Mouse (Mus musculus) thymus, adult 2 months (tissue): ENCODE results near the gene Lta. TPM values are rescaled to one million over a fixed set of nuclear protein-coding genes. Genes with fewer than 3 reads are reported as not detected.
A peak's percentile ranks its signal among the peaks of the same experiment; 100 is the strongest.

Experiments used
- DNase-seq: peaks from one replicate; pipeline ENCODE4 v3.0.0; 2021
- H3K27ac ChIP-seq: fragments of 200-500 bp; 2 replicates; pipeline ENCODE4 v1.5.1; 2012; ENCODE audit warnings: low read length, control low read depth; ENCODE audit not compliant: control insufficient read depth, insufficient read depth
- H3K27me3 ChIP-seq: fragments of 200-500 bp; 2 replicates; pipeline ENCODE4 v1.6.1; 2012; ENCODE audit warnings: mild to moderate bottlenecking, low read length, moderate library complexity, mixed read lengths; ENCODE audit not compliant: control insufficient read depth, insufficient read depth
- H3K36me3 ChIP-seq: fragments of 200-500 bp; 2 replicates; pipeline ENCODE4 v1.6.1; 2012; ENCODE audit warnings: mild to moderate bottlenecking, low read length, moderate library complexity; ENCODE audit not compliant: control insufficient read depth, insufficient read depth
- H3K4me1 ChIP-seq: fragments of 200-500 bp; replicated peaks from 2 replicates; pipeline ENCODE4 v1.6.1; 2012; ENCODE audit warnings: low read length; ENCODE audit not compliant: control insufficient read depth, insufficient read depth
- H3K4me3 ChIP-seq: fragments of 200-500 bp; 2 replicates; pipeline ENCODE4 v1.5.1; 2012; ENCODE audit warnings: mild to moderate bottlenecking, low read length, control low read depth, moderate library complexity; ENCODE audit not compliant: control insufficient read depth, insufficient read depth
- CTCF ChIP-seq: fragments of 200-500 bp; IDR thresholded peaks from 2 replicates; pipeline ENCODE4 v1.5.1; 2012; ENCODE audit warnings: mild to moderate bottlenecking, control low read depth, low read length, moderate library complexity, borderline replicate concordance; ENCODE audit not compliant: control insufficient read depth, poor library complexity, insufficient read depth; ENCODE audit errors: extremely low read depth
- POLR2A ChIP-seq: fragments of 200-500 bp; IDR thresholded peaks from 2 replicates; pipeline ENCODE4 v1.6.1; 2012; ENCODE audit warnings: mild to moderate bottlenecking, low read length, control low read depth, moderate library complexity; ENCODE audit not compliant: control insufficient read depth, poor library complexity, insufficient read depth; ENCODE audit errors: extremely low read depth
- WGBS: fragments of 180-500 bp; shearing (Covaris S2); methylation state at CpG from one replicate; pipeline ENCODE4 v1.1.7; 2018; 5-methylcytosine and 5-hydroxymethylcytosine counted together
- polyA plus RNA-seq: library from polyadenylated mRNA; depleted of rRNA; stranded (reverse); fragments of >200 nt; gene quantifications from 2 replicates; pipeline ENCODE4 v1.2.3, GENCODE M21; 2012

Gene Lta
- polyA plus RNA-seq, 1 experiment = 14.4 TPM

GRCm38 (mm10) chr17:35175382-35175781, 29.8 kb downstream of the Lta start:
- WGBS = 72% methylated on average over 6 of the region's 6 CpGs
- Histone ChIP-seq H3K36me3 (no peaks in the 10 kb centered on the region), H3K27me3 (no peaks in the 10 kb centered on the region), H3K27ac (no peak overlapping the region), H3K4me1 (peaks cover 32% of the 10 kb centered on the region), H3K4me3 (no peak overlapping the region)
- DNase-seq = no peak
- TF ChIP-seq CTCF = no peak
- TF ChIP-seq POLR2A = no peak

GRCm38 (mm10) chr17:35174201-35174977, 30.8 kb downstream of the Lta start:
- peaks cover 27% of the 10 kb centered on the region for H3K4me1 ChIP-seq
- no peaks in the 10 kb centered on the region for H3K36me3 ChIP-seq
- no peak overlapping the region; the same call in 1 of the 2 replicates for H3K27ac ChIP-seq
- TF ChIP-seq CTCF (no peak), POLR2A (no peak)
- 70% methylated on average over 8 of the region's 8 CpGs for WGBS
- H3K4me3 ChIP-seq = no peak overlapping the region
- DNase-seq = no peak
- no peaks in the 10 kb centered on the region for H3K27me3 ChIP-seq

GRCm38 (mm10) chr17:35173329-35173728, 31.8 kb downstream of the Lta start:
- no peak overlapping the region for H3K4me3 ChIP-seq
- no peaks in the 10 kb centered on the region for H3K36me3 ChIP-seq
- peaks cover 28% of the 10 kb centered on the region for H3K4me1 ChIP-seq
- TF ChIP-seq CTCF (no peak), POLR2A (no peak)
- no peaks in the 10 kb centered on the region for H3K27me3 ChIP-seq
- DNase-seq = no peak
- WGBS = 56% methylated on average over 3 of the region's 3 CpGs
- H3K27ac ChIP-seq = peak overlapping the region; percentile 87

GRCm38 (mm10) chr17:35172445-35173234, 32.5 kb downstream of the Lta start:
- Histone ChIP-seq H3K4me1 (peaks cover 28% of the 10 kb centered on the region), H3K4me3 (0 out of 2 replicates have a peak overlapping the region, but pooled peaks have one; percentile 3), H3K36me3 (no peaks in the 10 kb centered on the region), H3K27ac (peak overlapping the region; percentile 87), H3K27me3 (no peaks in the 10 kb centered on the region)
- WGBS = 64% methylated on average over 11 of the region's 11 CpGs
- no peak for DNase-seq
- no peak for TF ChIP-seq CTCF
- no peak for TF ChIP-seq POLR2A

GRCm38 (mm10) chr17:35168541-35169207, 36.5 kb downstream of the Lta start:
- no peak overlapping the region for H3K27ac ChIP-seq
- H3K36me3 ChIP-seq = no peaks in the 10 kb centered on the region
- no peaks in the 10 kb centered on the region for H3K27me3 ChIP-seq
- WGBS = 10% methylated on average over 4 of the region's 4 CpGs
- no peak for DNase-seq
- TF ChIP-seq POLR2A = no peak
- no peak for TF ChIP-seq CTCF
- peaks cover 25% of the 10 kb centered on the region for H3K4me1 ChIP-seq
- no peak overlapping the region for H3K4me3 ChIP-seq

- TF ChIP-seq CTCF (no peak), POLR2A (no peak)
- no peaks in the 10 kb centered on the region for H3K36me3 ChIP-seq
- H3K27ac ChIP-seq = no peak overlapping the region
- WGBS = 91% methylated on average over 7 of the region's 7 CpGs
- H3K4me3 ChIP-seq = no peak overlapping the region
- DNase-seq = no peak
- no peaks in the 10 kb centered on the region for H3K27me3 ChIP-seq
- H3K4me1 ChIP-seq = peaks cover 22% of the 10 kb centered on the region
These were observed 37.4 kb downstream of the Lta start for GRCm38 (mm10) chr17:35167794-35168193.
